Mouse (Mus musculus) limb, embryonic 15.5 days (tissue): ENCODE data around the gene 5530401A14Rik. TPM values are rescaled to one million over a fixed set of nuclear protein-coding genes. Genes with fewer than 3 reads are reported as not detected.

Experiments used
- ATAC-seq: fragments of 200-750 bp; cut with Nextera tagmentation; 2 replicates; pipeline ENCODE4 v1.8.0; 2017; ENCODE audit warnings: low read depth, moderate TSS enrichment; ENCODE audit not compliant: insufficient number of reproducible peaks, low FRiP score, low TSS enrichment
- H3K27ac ChIP-seq: fragments of 300-500 bp; sonication (generic); 2 replicates; pipeline ENCODE4 v1.5.1; 2015; ENCODE audit warnings: moderate library complexity, mild to moderate bottlenecking, inconsistent platforms
- H3K27me3 ChIP-seq: fragments of 300-500 bp; sonication (generic); 2 replicates; pipeline ENCODE4 v1.6.1; 2015; ENCODE audit warnings: inconsistent platforms
- H3K36me3 ChIP-seq: fragments of 300-500 bp; sonication (generic); 2 replicates; pipeline ENCODE4 v1.6.1; 2015; ENCODE audit warnings: inconsistent platforms
- H3K4me1 ChIP-seq: fragments of 300-500 bp; sonication (generic); 2 replicates; pipeline ENCODE4 v1.6.1; 2015; ENCODE audit warnings: inconsistent platforms
- H3K4me2 ChIP-seq: fragments of 300-500 bp; sonication (generic); 2 replicates; pipeline ENCODE4 v1.6.1; 2015; ENCODE audit warnings: mild to moderate bottlenecking, inconsistent platforms
- H3K4me3 ChIP-seq: fragments of 300-500 bp; sonication (generic); 2 replicates; pipeline ENCODE4 v1.5.1; 2015; ENCODE audit warnings: mild to moderate bottlenecking, inconsistent platforms
- H3K9ac ChIP-seq: fragments of 300-500 bp; sonication (generic); 2 replicates; pipeline ENCODE4 v1.6.1; 2015; ENCODE audit warnings: inconsistent platforms
- H3K9me3 ChIP-seq: fragments of 300-500 bp; sonication (generic); 2 replicates; pipeline ENCODE4 v1.6.1; 2016; ENCODE audit warnings: inconsistent platforms
- WGBS: fragments of 180-500 bp; shearing (Covaris S2); methylation state at CpG from one replicate; pipeline ENCODE4 v1.1.7; 2015; 5-methylcytosine and 5-hydroxymethylcytosine counted together
- polyA plus RNA-seq: library from polyadenylated mRNA; unstranded; fragments of >200 nt; fragmentation: Nextera tagmentation; extraction: Ambion mirVana; gene quantifications from 2 replicates; pipeline ENCODE4 v1.2.1, GENCODE M21; 2015

The 5530401A14Rik gene
- polyA plus RNA-seq, 1 experiment from 2014 or later, result not detected

DNA sequence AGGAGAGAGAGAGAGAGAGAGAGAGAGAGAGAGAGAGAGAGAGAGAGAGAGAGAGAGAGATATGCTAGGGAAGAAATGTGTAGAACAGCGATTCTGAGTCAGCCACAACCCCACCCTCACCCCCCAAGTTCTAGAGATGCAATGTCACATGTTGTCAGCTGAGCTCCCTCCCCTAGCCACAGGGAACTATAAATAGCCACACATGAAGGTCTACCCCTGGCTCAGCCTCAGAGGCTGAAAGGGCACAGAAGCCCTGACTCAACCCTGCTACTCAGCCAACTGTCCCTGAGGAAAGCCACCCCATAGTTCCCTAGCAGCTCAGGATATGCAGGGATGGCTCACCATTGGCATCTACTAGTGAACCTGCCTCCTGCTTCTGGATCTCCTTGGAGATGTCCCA, 81.7 kb downstream of the 5530401A14Rik start:
- 67% methylated on average over 1 of the region's 1 CpGs for whole genome bisulfite sequencing
- Histone ChIP-seq H3K4me3 (no peak overlapping the region), H3K9me3 (no peaks in the 10 kb centered on the region)

More for the DNA sequence above, 81.7 kb downstream of the 5530401A14Rik start:
- Histone ChIP-seq H3K4me2 (no peak overlapping the region), H3K27me3 (no peaks in the 10 kb centered on the region), H3K9ac (no peak overlapping the region), H3K27ac (no peak overlapping the region), H3K4me1 (no peaks in the 10 kb centered on the region), H3K36me3 (no peaks in the 10 kb centered on the region)
- ATAC-seq, result no peak

Other genes starting within 250 kb of the 5530401A14Rik start
- gene Asic2, start 107.8 kb downstream of the 5530401A14Rik start, polyA plus RNA-seq, result 0.17 and 0.51 TPM in 2 replicates
- 6.5 and 8.0 TPM in 2 replicates for gene Ccl2, start 174.9 kb downstream of the 5530401A14Rik start, polyA plus RNA-seq
- not detected in 2 replicates for gene Gm17268, start 177.9 kb downstream of the 5530401A14Rik start, polyA plus RNA-seq
- gene Ccl7, start 185.0 kb downstream of the 5530401A14Rik start, polyA plus RNA-seq, result 5.4 TPM in 2 replicates
- gene Ccl11, start 197.2 kb downstream of the 5530401A14Rik start, polyA plus RNA-seq, result 6.0 and 8.4 TPM in 2 replicates
- 6.3 TPM in 2 replicates for gene Ccl12, start 241.2 kb downstream of the 5530401A14Rik start, polyA plus RNA-seq